Mouse (Mus musculus): ENCODE measurements at regions not wholly inside any gene's neighbourhood (a gene's known extent, or its start where the extent isn't known, plus 50 kb on each side); places are given as distances from the start of the nearest gene placed in this dataset.

GRCm38 (mm10) chr12:71512915-71513612 lies 203.4 kb downstream of the Dact1 start:
- ATAC-seq (ENCODE audit: insufficient number of reproducible peaks, low FRiP score, low TSS enrichment, low read depth), result no peak
- Histone ChIP-seq H3K9ac (ENCODE audit: low read length) (no peak overlapping the region), H3K4me3 (ENCODE audit: low read depth, low read length) (no peak overlapping the region), H3K27ac (replicated peaks; ENCODE audit: low read depth, low read length) (no peak overlapping the region), H3K4me2 (ENCODE audit: low read depth, severe bottlenecking) (no peak overlapping the region), H3K27me3 (ENCODE audit: control insufficient read depth, insufficient read depth, low read length) (no peaks in the 10 kb centered on the region), H3K4me1 (ENCODE audit: control insufficient read depth, insufficient read depth, low read length) (no peaks in the 10 kb centered on the region), H3K36me3 (ENCODE audit: control insufficient read depth, insufficient read depth, low read length) (no peaks in the 10 kb centered on the region), H3K9me3 (ENCODE audit: control insufficient read depth, low read length) (no peaks in the 10 kb centered on the region)
- 70% methylated on average over 7 of the region's 7 CpGs for WGBS
- DNase-seq (ENCODE audit: low spot score), result no peak

GRCm38 (mm10) chr12:71519520-71519919 lies 209.8 kb downstream of the Dact1 start:
- H3K27me3 ChIP-seq (ENCODE audit: control insufficient read depth, insufficient read depth, low read length), result no peaks in the 10 kb centered on the region
- no peak overlapping the region for H3K27ac ChIP-seq (replicated peaks; ENCODE audit: low read depth, low read length)
- ATAC-seq (ENCODE audit: insufficient number of reproducible peaks, low FRiP score, low TSS enrichment, low read depth) (no peak), DNase-seq (ENCODE audit: low spot score) (no peak)
- no peaks in the 10 kb centered on the region for H3K9me3 ChIP-seq (ENCODE audit: control insufficient read depth, low read length)
- WGBS, result 71% methylated on average over 1 of the region's 1 CpGs
- no peak overlapping the region for H3K4me3 ChIP-seq (ENCODE audit: low read depth, low read length)
- H3K4me1 ChIP-seq (ENCODE audit: control insufficient read depth, insufficient read depth, low read length), result no peaks in the 10 kb centered on the region
- H3K36me3 ChIP-seq (ENCODE audit: control insufficient read depth, insufficient read depth, low read length), result no peaks in the 10 kb centered on the region
- H3K9ac ChIP-seq (ENCODE audit: low read length), result no peak overlapping the region
- H3K4me2 ChIP-seq (ENCODE audit: low read depth, severe bottlenecking), result no peak overlapping the region

GRCm38 (mm10) chr12:71521936-71522335 lies 212.3 kb downstream of the Dact1 start:
- H3K9ac ChIP-seq (ENCODE audit: low read length), result no peak overlapping the region
- no peaks in the 10 kb centered on the region for H3K36me3 ChIP-seq (ENCODE audit: control insufficient read depth, insufficient read depth, low read length)
- H3K27ac ChIP-seq (replicated peaks; ENCODE audit: low read depth, low read length), result no peak overlapping the region
- DNase-seq (ENCODE audit: low spot score) (no peak), ATAC-seq (ENCODE audit: insufficient number of reproducible peaks, low FRiP score, low TSS enrichment, low read depth) (no peak)
- H3K4me3 ChIP-seq (ENCODE audit: low read depth, low read length), result no peak overlapping the region
- no peaks in the 10 kb centered on the region for H3K9me3 ChIP-seq (ENCODE audit: control insufficient read depth, low read length)
- WGBS, result 91% methylated on average over 3 of the region's 3 CpGs
- H3K4me1 ChIP-seq (ENCODE audit: control insufficient read depth, insufficient read depth, low read length), result 0 out of 2 replicates have a peak, but pooled peaks cover 3% of the 10 kb centered on the region
- H3K27me3 ChIP-seq (ENCODE audit: control insufficient read depth, insufficient read depth, low read length), result no peaks in the 10 kb centered on the region
- no peak overlapping the region for H3K4me2 ChIP-seq (ENCODE audit: low read depth, severe bottlenecking)

- H3K36me3 ChIP-seq (ENCODE audit: control insufficient read depth, insufficient read depth, low read length), result no peaks in the 10 kb centered on the region
- no peak overlapping the region for H3K4me3 ChIP-seq (ENCODE audit: low read depth, low read length)
- H3K9ac ChIP-seq (ENCODE audit: low read length), result no peak overlapping the region
- WGBS, result 77% methylated on average over 5 of the region's 5 CpGs
- ATAC-seq (ENCODE audit: insufficient number of reproducible peaks, low FRiP score, low TSS enrichment, low read depth) (no peak), DNase-seq (ENCODE audit: low spot score) (no peak)
- H3K27ac ChIP-seq (replicated peaks; ENCODE audit: low read depth, low read length), result no peak overlapping the region
- 0 out of 2 replicates have a peak, but pooled peaks cover 3% of the 10 kb centered on the region for H3K4me1 ChIP-seq (ENCODE audit: control insufficient read depth, insufficient read depth, low read length)
- no peaks in the 10 kb centered on the region for H3K27me3 ChIP-seq (ENCODE audit: control insufficient read depth, insufficient read depth, low read length)
- H3K4me2 ChIP-seq (ENCODE audit: low read depth, severe bottlenecking), result no peak overlapping the region
- H3K9me3 ChIP-seq (ENCODE audit: control insufficient read depth, low read length), result no peaks in the 10 kb centered on the region
These were observed 212.8 kb downstream of the Dact1 start for GRCm38 (mm10) chr12:71522451-71522850.

GRCm38 (mm10) chr12:71524156-71524555 lies 214.5 kb downstream of the Dact1 start:
- no peaks in the 10 kb centered on the region for H3K27me3 ChIP-seq (ENCODE audit: control insufficient read depth, insufficient read depth, low read length)
- no peak for DNase-seq (ENCODE audit: low spot score)
- no peak for ATAC-seq (ENCODE audit: insufficient number of reproducible peaks, low FRiP score, low TSS enrichment, low read depth)
- 12% methylated on average over 6 of the region's 6 CpGs for WGBS
- H3K36me3 ChIP-seq (ENCODE audit: control insufficient read depth, insufficient read depth, low read length), result no peaks in the 10 kb centered on the region
- no peak overlapping the region for H3K4me3 ChIP-seq (ENCODE audit: low read depth, low read length)
- 0 out of 2 replicates have a peak, but pooled peaks cover 3% of the 10 kb centered on the region for H3K4me1 ChIP-seq (ENCODE audit: control insufficient read depth, insufficient read depth, low read length)
- H3K4me2 ChIP-seq (ENCODE audit: low read depth, severe bottlenecking), result no peak overlapping the region
- no peaks in the 10 kb centered on the region for H3K9me3 ChIP-seq (ENCODE audit: control insufficient read depth, low read length)
- H3K9ac ChIP-seq (ENCODE audit: low read length), result no peak overlapping the region
- H3K27ac ChIP-seq (replicated peaks; ENCODE audit: low read depth, low read length), result no peak overlapping the region

GRCm38 (mm10) chr12:71525255-71525927 lies 215.7 kb downstream of the Dact1 start:
- Histone ChIP-seq H3K4me3 (ENCODE audit: low read depth, low read length) (no peak overlapping the region), H3K9ac (ENCODE audit: low read length) (no peak overlapping the region), H3K4me2 (ENCODE audit: low read depth, severe bottlenecking) (no peak overlapping the region), H3K27me3 (ENCODE audit: control insufficient read depth, insufficient read depth, low read length) (no peaks in the 10 kb centered on the region), H3K4me1 (ENCODE audit: control insufficient read depth, insufficient read depth, low read length) (0 out of 2 replicates have a peak, but pooled peaks cover 3% of the 10 kb centered on the region), H3K36me3 (ENCODE audit: control insufficient read depth, insufficient read depth, low read length) (no peaks in the 10 kb centered on the region), H3K27ac (replicated peaks; ENCODE audit: low read depth, low read length) (no peak overlapping the region), H3K9me3 (ENCODE audit: control insufficient read depth, low read length) (no peaks in the 10 kb centered on the region)
- no peak for DNase-seq (ENCODE audit: low spot score)
- ATAC-seq (ENCODE audit: insufficient number of reproducible peaks, low FRiP score, low TSS enrichment, low read depth), result no peak
- 41% methylated on average over 10 of the region's 10 CpGs for WGBS

GRCm38 (mm10) chr12:71526623-71527022 lies 216.9 kb downstream of the Dact1 start:
- ATAC-seq (ENCODE audit: insufficient number of reproducible peaks, low FRiP score, low TSS enrichment, low read depth) (no peak), DNase-seq (ENCODE audit: low spot score) (peak; percentile 31)
- Histone ChIP-seq H3K9ac (ENCODE audit: low read length) (no peak overlapping the region), H3K4me1 (ENCODE audit: control insufficient read depth, insufficient read depth, low read length) (0 out of 2 replicates have a peak, but pooled peaks cover 3% of the 10 kb centered on the region), H3K27me3 (ENCODE audit: control insufficient read depth, insufficient read depth, low read length) (no peaks in the 10 kb centered on the region), H3K27ac (replicated peaks; ENCODE audit: low read depth, low read length) (no peak overlapping the region), H3K36me3 (ENCODE audit: control insufficient read depth, insufficient read depth, low read length) (no peaks in the 10 kb centered on the region), H3K9me3 (ENCODE audit: control insufficient read depth, low read length) (no peaks in the 10 kb centered on the region), H3K4me2 (ENCODE audit: low read depth, severe bottlenecking) (no peak overlapping the region), H3K4me3 (ENCODE audit: low read depth, low read length) (no peak overlapping the region)
- 38% methylated on average over 7 of the region's 7 CpGs for WGBS

- Histone ChIP-seq H3K4me1 (ENCODE audit: control insufficient read depth, insufficient read depth, low read length) (no peaks in the 10 kb centered on the region), H3K4me2 (ENCODE audit: low read depth, severe bottlenecking) (no peak overlapping the region), H3K4me3 (ENCODE audit: low read depth, low read length) (no peak overlapping the region), H3K9ac (ENCODE audit: low read length) (no peak overlapping the region), H3K27ac (replicated peaks; ENCODE audit: low read depth, low read length) (no peak overlapping the region), H3K36me3 (ENCODE audit: control insufficient read depth, insufficient read depth, low read length) (no peaks in the 10 kb centered on the region), H3K27me3 (ENCODE audit: control insufficient read depth, insufficient read depth, low read length) (no peaks in the 10 kb centered on the region), H3K9me3 (ENCODE audit: control insufficient read depth, low read length) (no peaks in the 10 kb centered on the region)
- 73% methylated on average over 3 of the region's 3 CpGs for WGBS
- ATAC-seq (ENCODE audit: insufficient number of reproducible peaks, low FRiP score, low TSS enrichment, low read depth) (no peak), DNase-seq (ENCODE audit: low spot score) (no peak)
These were observed 222.5 kb downstream of the Dact1 start for GRCm38 (mm10) chr12:71532161-71532560.

Data from limb, embryonic 11.5 days (tissue).